Comparison of ENCODE assay signal across 26 mouse cellular contexts in the genomic region with DNA sequence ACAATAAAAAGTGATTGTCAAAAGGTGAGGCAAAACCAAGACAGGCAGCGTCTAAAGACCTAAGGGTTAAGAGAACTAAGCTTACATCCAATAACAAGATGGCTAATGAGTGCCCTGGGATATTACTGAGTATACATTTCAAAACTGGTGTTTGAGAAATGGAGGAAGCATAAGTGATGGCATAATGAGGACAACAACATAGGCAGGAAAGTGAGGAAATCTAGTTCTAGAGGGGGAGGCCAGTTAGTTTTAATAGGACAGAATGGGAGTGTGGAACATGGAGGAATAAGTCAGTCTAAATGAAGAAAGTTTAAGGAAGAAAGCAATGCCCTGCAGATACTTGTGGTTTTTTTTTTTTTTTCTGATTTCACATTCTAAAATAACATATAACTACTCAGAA. TPM values are rescaled to one million over a fixed set of nuclear protein-coding genes. Genes with fewer than 3 reads are reported as not detected.
"Had no signal": no experiment of that assay in that cellular context is flagged by ENCODE, and none has a peak within 500 bp of the region (broad histone marks: within the 10 kb centered on the region; RNA-seq: fewer than 3 reads in every experiment).

No protein-coding gene starts in this region.

- H3K4me1 ChIP-seq: liver, embryonic 13.5 days; liver, embryonic 15.5 days; midbrain, embryonic 10.5 days; midbrain, embryonic 12.5 days; neural tube, embryonic 13.5 days; neural tube, embryonic 15.5 days had no signal

- H3K27ac ChIP-seq: liver, embryonic 13.5 days; liver, embryonic 15.5 days; midbrain, embryonic 10.5 days; midbrain, embryonic 12.5 days; neural tube, embryonic 13.5 days; neural tube, embryonic 15.5 days had no signal

- H3K27me3 ChIP-seq: liver, embryonic 13.5 days; liver, embryonic 15.5 days; midbrain, embryonic 12.5 days; neural tube, embryonic 13.5 days; neural tube, embryonic 15.5 days had no signal

- H3K9ac ChIP-seq: liver, embryonic 13.5 days; liver, embryonic 15.5 days; lung, embryonic 14.5 days; midbrain, embryonic 12.5 days; neural tube, embryonic 13.5 days; neural tube, embryonic 15.5 days had no signal

- DNase-seq: liver, embryonic 13.5 days; lung, embryonic 14.5 days; lung, postnatal 10 days; lung, postnatal 4 days; midbrain, embryonic 14.5 days; retina, postnatal 1 day; right cerebral cortex, adult 18-20 months; right cerebral cortex, postnatal 25 days; right cerebral cortex, postnatal 4 days; spleen, adult 18-20 months; thymus, adult 18-20 months; thymus, postnatal 14 days; thymus, postnatal 36 days had no signal

- ATAC-seq: midbrain, embryonic 16.5 days had no signal

- H3K9me3 ChIP-seq: liver, embryonic 13.5 days; liver, embryonic 15.5 days; midbrain, embryonic 10.5 days; midbrain, embryonic 12.5 days; neural tube, embryonic 13.5 days; neural tube, embryonic 15.5 days had no signal

- H3K36me3 ChIP-seq: liver, embryonic 13.5 days; liver, embryonic 15.5 days; midbrain, embryonic 10.5 days; midbrain, embryonic 12.5 days; neural tube, embryonic 13.5 days; neural tube, embryonic 15.5 days had no signal

- H3K4me3 ChIP-seq: liver, embryonic 13.5 days; liver, embryonic 15.5 days; midbrain, embryonic 10.5 days; midbrain, embryonic 12.5 days; myocyte; neural tube, embryonic 13.5 days; neural tube, embryonic 15.5 days had no signal

- H3K4me2 ChIP-seq: liver, embryonic 13.5 days; liver, embryonic 15.5 days; lung, embryonic 14.5 days; midbrain, embryonic 12.5 days; neural tube, embryonic 13.5 days; neural tube, embryonic 15.5 days had no signal

RNA-seq across cellular contexts. Expression of gene Clec4a2, which starts 20.9 kb away (rescaled TPM):
- polyA plus RNA-seq: myocyte had no signal

RNA-seq across cellular contexts. Expression of gene Clec4b2, which starts 45.5 kb away (rescaled TPM):
- total RNA-seq: megakaryocyte-erythroid progenitor cell, adult 5-6 weeks had no signal
- polyA plus RNA-seq: lung, embryonic 14.5 days; lung, embryonic 16.5 days; midbrain, embryonic 10.5 days; midbrain, embryonic 12.5 days; midbrain, embryonic 14.5 days; midbrain, embryonic 16.5 days; myocyte; neural tube, embryonic 11.5 days; neural tube, embryonic 13.5 days; neural tube, embryonic 15.5 days; small intestine, adult 2 months; stomach, embryonic 14.5 days; urinary bladder, adult 2 months had no signal
